Mouse (Mus musculus) MEL (cell line): ENCODE data around the gene Pi4k2b. TPM values are rescaled to one million over a fixed set of nuclear protein-coding genes. Genes with fewer than 3 reads are reported as not detected.
A peak's percentile ranks its signal among the peaks of the same experiment; 100 is the strongest.

Experiments
- DNase-seq: peaks from one replicate; pipeline ENCODE4 v3.0.0; 2011; ENCODE audit warnings: low read depth, low spot score
- H3K27ac ChIP-seq: 2 replicates; pipeline ENCODE4 v1.5.1; 2012; ENCODE audit warnings: low read depth, mild to moderate bottlenecking, control low read depth, low read length, moderate library complexity; ENCODE audit not compliant: control insufficient read depth
- H3K27me3 ChIP-seq, 2 experiments: fragments of 150-350 bp in 1 of 2; sonication (generic) in 1 of 2; 2 replicates each; pipeline ENCODE4 v1.6.1; 2012; ENCODE audit warnings: low read length in 2 of 2, mild to moderate bottlenecking in 2 of 2, improper control_type of control experiment in 1 of 2, moderate library complexity in 1 of 2; ENCODE audit not compliant: insufficient read depth in 2 of 2, control insufficient read depth in 1 of 2
- H3K36me3 ChIP-seq, 2 experiments: 2 replicates each; pipeline ENCODE4 v1.6.1; 2012 to 2014; ENCODE audit warnings: low read length in 2 of 2, improper control_type of control experiment in 1 of 2, inconsistent platforms in 1 of 2, mild to moderate bottlenecking in 1 of 2; ENCODE audit not compliant: insufficient read depth in 2 of 2, control insufficient read depth in 1 of 2
- H3K4me1 ChIP-seq, 2 experiments: fragments of 150-350 bp in 1 of 2; sonication (generic) in 1 of 2; 2 replicates each; pipeline ENCODE4 v1.6.1; 2012; ENCODE audit warnings: low read length in 2 of 2, improper control_type of control experiment in 1 of 2, mild to moderate bottlenecking in 1 of 2; ENCODE audit not compliant: insufficient read depth in 2 of 2, control insufficient read depth in 1 of 2
- H3K4me3 ChIP-seq, 2 experiments: fragments of 150-350 bp in 1 of 2; sonication (generic) in 1 of 2; 2 replicates each; pipeline ENCODE4 v1.5.1; 2012; ENCODE audit warnings: low read depth in 2 of 2, low read length in 2 of 2, mild to moderate bottlenecking in 2 of 2, moderate library complexity in 2 of 2, control low read depth in 1 of 2, improper control_type of control experiment in 1 of 2; ENCODE audit not compliant: control insufficient read depth in 1 of 2, insufficient read depth in 1 of 2
- H3K79me2 ChIP-seq: 2 replicates; pipeline ENCODE4 v1.6.1; 2012; ENCODE audit warnings: mild to moderate bottlenecking, low read length, moderate library complexity; ENCODE audit not compliant: control insufficient read depth, poor library complexity, insufficient read depth
- H3K9ac ChIP-seq: 2 replicates; pipeline ENCODE4 v1.6.1; 2012; ENCODE audit warnings: low read depth, mild to moderate bottlenecking, control low read depth, low read length, moderate library complexity; ENCODE audit not compliant: control insufficient read depth, poor library complexity, severe bottlenecking
- H3K9me3 ChIP-seq: fragments of 150-350 bp; sonication (generic); replicated peaks from 2 replicates; pipeline ENCODE4 v1.6.1; 2012; ENCODE audit warnings: mild to moderate bottlenecking, low read length, improper control_type of control experiment, moderate library complexity; ENCODE audit not compliant: insufficient read depth
- CHD1 ChIP-seq: IDR thresholded peaks from 2 replicates; pipeline ENCODE4 v1.6.1; 2012; ENCODE audit warnings: low read depth, mild to moderate bottlenecking, inconsistent platforms, low read length, improper control_type of control experiment
- CTCF ChIP-seq, 3 experiments: IDR thresholded peaks in 2 of 3; conservative IDR thresholded peaks in 1 of 3; 2 replicates each; pipeline ENCODE4 v1.5.1; 2011 to 2012; ENCODE audit warnings: low read length in 3 of 3, low read depth in 2 of 3, mild to moderate bottlenecking in 2 of 3, improper control_type of control experiment in 1 of 3, inconsistent platforms in 1 of 3, mixed read lengths in 1 of 3, moderate library complexity in 1 of 3; ENCODE audit not compliant: control insufficient read depth in 1 of 3, insufficient read depth in 1 of 3, poor library complexity in 1 of 3, severe bottlenecking in 1 of 3
- ELF1 ChIP-seq: IDR thresholded peaks from 2 replicates; pipeline ENCODE4 v1.6.1; 2014; ENCODE audit warnings: low read depth, mild to moderate bottlenecking, inconsistent platforms, low read length, improper control_type of control experiment, moderate library complexity
- EP300 ChIP-seq, 2 experiments: IDR thresholded peaks; 2 replicates each; pipeline ENCODE4 v1.6.1; 2011; ENCODE audit warnings: improper control_type of control experiment in 2 of 2, low read length in 2 of 2, low read depth in 1 of 2, mild to moderate bottlenecking in 1 of 2
- ETS1 ChIP-seq: IDR thresholded peaks from 2 replicates; pipeline ENCODE4 v1.6.1; 2012; ENCODE audit warnings: low read depth, mild to moderate bottlenecking, inconsistent platforms, low read length, improper control_type of control experiment, moderate library complexity
- GABPA ChIP-seq: IDR thresholded peaks from 2 replicates; pipeline ENCODE4 v1.6.1; 2012; ENCODE audit warnings: low read depth, mild to moderate bottlenecking, inconsistent platforms, low read length, improper control_type of control experiment, moderate library complexity
- GATA1 ChIP-seq: IDR thresholded peaks from 2 replicates; pipeline ENCODE4 v1.6.1; 2011; ENCODE audit warnings: low read depth, low read length, improper control_type of control experiment
- MAFK ChIP-seq: IDR thresholded peaks from 2 replicates; pipeline ENCODE4 v1.6.1; 2011; ENCODE audit warnings: low read depth, mild to moderate bottlenecking, low read length, improper control_type of control experiment, borderline replicate concordance
- MAX ChIP-seq: IDR thresholded peaks from 2 replicates; pipeline ENCODE4 v1.6.1; 2011; ENCODE audit warnings: low read length, improper control_type of control experiment
- MAZ ChIP-seq: IDR thresholded peaks from 2 replicates; pipeline ENCODE4 v1.6.1; 2012; ENCODE audit warnings: low read depth, mild to moderate bottlenecking, inconsistent platforms, low read length, improper control_type of control experiment
- MEF2A ChIP-seq: IDR thresholded peaks from 2 replicates; pipeline ENCODE4 v1.6.1; 2014; ENCODE audit warnings: low read depth, mild to moderate bottlenecking, inconsistent platforms, low read length, improper control_type of control experiment; ENCODE audit not compliant: poor library complexity, insufficient replicate concordance, severe bottlenecking; ENCODE audit errors: extremely low read depth
- MXI1 ChIP-seq: IDR thresholded peaks from 2 replicates; pipeline ENCODE4 v1.6.1; 2011; ENCODE audit warnings: mild to moderate bottlenecking, low read depth, low read length, improper control_type of control experiment
- MYB ChIP-seq: IDR thresholded peaks from 2 replicates; pipeline ENCODE4 v1.6.1; 2011; ENCODE audit warnings: mild to moderate bottlenecking, low read depth, low read length, improper control_type of control experiment
- MYC ChIP-seq: IDR thresholded peaks from 2 replicates; pipeline ENCODE4 v1.6.1; 2011; ENCODE audit warnings: low read depth, mild to moderate bottlenecking, low read length, improper control_type of control experiment, moderate library complexity
- NELFE ChIP-seq: IDR thresholded peaks from 2 replicates; pipeline ENCODE4 v1.6.1; 2011; ENCODE audit warnings: low read depth, low read length, improper control_type of control experiment
- POLR2AphosphoS5 ChIP-seq: IDR thresholded peaks from 2 replicates; pipeline ENCODE4 v1.6.1; 2012; ENCODE audit warnings: low read depth, borderline replicate concordance, mild to moderate bottlenecking, inconsistent platforms, low read length, moderate library complexity, mixed read lengths
- RAD21 ChIP-seq: IDR thresholded peaks from 2 replicates; pipeline ENCODE4 v1.6.1; 2011; ENCODE audit warnings: mild to moderate bottlenecking, low read depth, low read length, improper control_type of control experiment
- RCOR1 ChIP-seq: IDR thresholded peaks from 2 replicates; pipeline ENCODE4 v1.6.1; 2012; ENCODE audit warnings: low read depth, mild to moderate bottlenecking, inconsistent platforms, low read length, improper control_type of control experiment
- SMC3 ChIP-seq: IDR thresholded peaks from 2 replicates; pipeline ENCODE4 v1.6.1; 2011; ENCODE audit warnings: low read depth, low read length, improper control_type of control experiment
- TAL1 ChIP-seq: IDR thresholded peaks from 2 replicates; pipeline ENCODE4 v1.6.1; 2012; ENCODE audit warnings: mild to moderate bottlenecking, inconsistent platforms, low read length, moderate library complexity, mixed read lengths
- TBP ChIP-seq: IDR thresholded peaks from 2 replicates; pipeline ENCODE4 v1.8.0; 2011; ENCODE audit warnings: low read depth, low read length, improper control_type of control experiment
- TCF12 ChIP-seq: IDR thresholded peaks from 2 replicates; pipeline ENCODE4 v1.6.1; 2014; ENCODE audit warnings: low read depth, mild to moderate bottlenecking, inconsistent platforms, low read length, improper control_type of control experiment, moderate library complexity
- USF2 ChIP-seq, 2 experiments: IDR thresholded peaks; 2 replicates each; pipeline ENCODE4 v1.6.1; 2011 to 2012; ENCODE audit warnings: improper control_type of control experiment in 2 of 2, low read length in 2 of 2, borderline replicate concordance in 1 of 2, inconsistent platforms in 1 of 2, low read depth in 1 of 2, mild to moderate bottlenecking in 1 of 2; ENCODE audit not compliant: insufficient read depth in 1 of 2
- ZMIZ1 ChIP-seq: IDR thresholded peaks from 2 replicates; pipeline ENCODE4 v1.6.1; 2012; ENCODE audit warnings: low read depth, mild to moderate bottlenecking, inconsistent platforms, low read length, improper control_type of control experiment, moderate library complexity
- polyA plus RNA-seq, 2 experiments: library from polyadenylated mRNA; stranded (reverse) in 1 of 2; unstranded in 1 of 2; fragments of >175 nt in 1 of 2; fragments of >200 nt in 1 of 2; gene quantifications; 2 replicates each; pipeline versions ENCODE4 v1.2.1 to v1.2.4; 2012; ENCODE audit warnings: low replicate concordance in 2 of 2, low read depth in 1 of 2; ENCODE audit not compliant: insufficient read length in 2 of 2, insufficient read depth in 1 of 2, missing spikeins in 1 of 2
- total RNA-seq: library from RNA; depleted of rRNA; stranded (reverse); fragments of 300-350 nt; gene quantifications from 2 replicates; pipeline ENCODE4 v1.2.3, GENCODE M21; 2012

Gene Pi4k2b
- total and polyA plus RNA-seq, 3 experiments, result 10.4 to 11.0 TPM; not detected in 1

DNA sequence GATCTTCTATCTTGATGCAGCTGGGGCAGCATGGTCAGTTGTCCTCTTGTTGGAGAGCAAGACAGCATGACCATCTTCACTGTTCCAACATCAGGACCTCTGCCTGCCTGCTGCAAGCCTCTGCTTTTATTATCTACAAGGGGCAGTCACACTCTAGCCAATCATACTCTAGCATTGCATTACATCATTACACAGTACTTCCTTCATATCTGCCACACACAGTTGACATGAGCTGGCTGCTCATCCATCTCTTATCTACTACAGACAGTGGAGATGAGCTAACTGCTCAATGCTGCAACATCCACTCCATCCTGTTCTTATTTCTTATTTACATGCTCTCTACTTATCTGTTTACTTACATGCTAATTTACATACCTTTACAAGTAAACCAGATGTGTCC is 28.7 kb upstream of the Pi4k2b start:
- no peak overlapping the region for H3K4me3 ChIP-seq
- H3K9me3 ChIP-seq, result no peaks in the 10 kb centered on the region
- H3K79me2 ChIP-seq, result no peaks in the 10 kb centered on the region
- peaks cover 0 to 12% of the 10 kb centered on the region in 2 experiments; a peak in 2 of 4 replicates for H3K36me3 ChIP-seq
- no peak overlapping the region for H3K27ac ChIP-seq
- 0 out of 2 replicates have a peak, but pooled peaks have one; percentile 42 for TF ChIP-seq MYC
- TF ChIP-seq ZMIZ1, result no peak
- TF ChIP-seq ELF1, result peak; percentile 45; the same call in 1 of the 2 replicates
- no peak for TF ChIP-seq CHD1
- TF ChIP-seq GATA1, result peak; percentile 95
- TF ChIP-seq CTCF (IDR thresholded peaks at IDR 0.05 in 2 of 3, conservative IDR thresholded peaks at IDR 0.05 in 1 of 3; ENCODE audit: control insufficient read depth in 1 of 3, insufficient read depth in 1 of 3, low read depth in 2 of 3, low read length in 3 of 3, poor library complexity in 1 of 3, severe bottlenecking in 1 of 3), result no peak
- no peak for TF ChIP-seq MAZ
- TF ChIP-seq GABPA, result no peak
- TF ChIP-seq ETS1, result peak; percentile 96
- TF ChIP-seq MAX, result peak; percentile 57; the same call in 1 of the 2 replicates
- peak; percentile 77 for TF ChIP-seq MYB
- no peak for TF ChIP-seq RAD21
- TF ChIP-seq RCOR1, result peak; percentile 81
- TF ChIP-seq SMC3, result no peak
- peak; percentile 95 for TF ChIP-seq TCF12
- peak; percentile 93 to 97 for TF ChIP-seq EP300 (IDR thresholded peaks at IDR 0.05; ENCODE audit: low read depth in 1 of 2, low read length in 2 of 2)
- TF ChIP-seq USF2 (IDR thresholded peaks at IDR 0.05; ENCODE audit: borderline replicate concordance in 1 of 2, insufficient read depth in 1 of 2, low read depth in 1 of 2, low read length in 2 of 2), result no peak
- TF ChIP-seq TAL1, result peak; percentile 78
- TF ChIP-seq MAFK, result no peak
- no peak for TF ChIP-seq POLR2AphosphoS5
- peak; percentile 34; the same call in 1 of the 2 replicates for TF ChIP-seq MXI1
- no peak for TF ChIP-seq NELFE
- TF ChIP-seq TBP, result no peak
- TF ChIP-seq MEF2A, result no peak
- DNase-seq, result peak; percentile 86
- no peaks in the 10 kb centered on the region for H3K27me3 ChIP-seq
- H3K9ac ChIP-seq, result no peak overlapping the region
- peaks cover 7 to 13% of the 10 kb centered on the region in 2 experiments for H3K4me1 ChIP-seq
